Mouse (Mus musculus): ENCODE data around the gene Nr1h4. TPM values are rescaled to one million over a fixed set of nuclear protein-coding genes. Genes with fewer than 3 reads are reported as not detected.

The Nr1h4 gene
- polyA plus RNA-seq, 1 experiment from 2014 or later, result 9.9 TPM

- H3K36me3 ChIP-seq, result no peaks in the 10 kb centered on the region
- H3K9ac ChIP-seq, result no peak overlapping the region
- H3K4me1 ChIP-seq, result no peaks in the 10 kb centered on the region
- no peak overlapping the region for H3K4me3 ChIP-seq (replicated peaks)
- no peaks in the 10 kb centered on the region for H3K27me3 ChIP-seq (replicated peaks)
- WGBS, result 87% methylated on average over 4 of the region's 4 CpGs
- no peak for ATAC-seq (ENCODE audit: insufficient read depth, low FRiP score, low read depth)
- H3K27ac ChIP-seq, result no peak overlapping the region
- H3K9me3 ChIP-seq, result no peaks in the 10 kb centered on the region
- H3K4me2 ChIP-seq, result no peak overlapping the region
These were observed 13.0 kb downstream of the Nr1h4 start for GRCm38 (mm10) chr10:89520381-89520780.

GRCm38 (mm10) chr10:89519226-89519625 is 14.2 kb downstream of the Nr1h4 start:
- Histone ChIP-seq H3K9ac (no peak overlapping the region), H3K27me3 (replicated peaks) (no peaks in the 10 kb centered on the region), H3K27ac (no peak overlapping the region), H3K4me1 (no peaks in the 10 kb centered on the region), H3K4me2 (no peak overlapping the region), H3K9me3 (no peaks in the 10 kb centered on the region), H3K36me3 (no peaks in the 10 kb centered on the region), H3K4me3 (replicated peaks) (no peak overlapping the region)
- peak; percentile 40; the same call in 1 of the 2 replicates for ATAC-seq (ENCODE audit: insufficient read depth, low FRiP score, low read depth)
- WGBS, result 76% methylated on average over 4 of the region's 4 CpGs

DNA sequence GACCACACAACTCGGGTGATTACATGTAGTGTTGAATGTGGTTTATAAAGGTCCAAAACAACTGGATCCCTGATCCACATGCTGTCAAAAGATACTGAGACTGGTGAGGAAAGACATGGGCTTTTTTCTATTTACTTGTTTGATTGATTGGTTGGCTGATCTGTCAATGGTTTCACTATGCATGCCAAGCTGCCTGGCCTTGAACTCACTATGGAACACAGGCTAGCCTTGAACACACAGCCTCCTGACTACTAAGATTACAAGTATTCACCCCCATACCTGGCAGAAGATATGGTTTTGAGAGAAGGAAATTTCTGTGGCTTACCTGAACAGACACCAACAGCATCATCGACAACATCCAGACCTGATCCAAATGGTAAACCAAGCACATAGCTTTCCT is 15.0 kb downstream of the Nr1h4 start:
- Histone ChIP-seq H3K4me2 (no peak overlapping the region), H3K27ac (no peak overlapping the region)
- 84% methylated on average over 2 of the region's 2 CpGs for WGBS

GRCm38 (mm10) chr10:89515813-89516212 is 17.6 kb downstream of the Nr1h4 start:
- Histone ChIP-seq H3K36me3 (no peaks in the 10 kb centered on the region), H3K9me3 (no peaks in the 10 kb centered on the region), H3K27ac (no peak overlapping the region), H3K4me1 (no peaks in the 10 kb centered on the region), H3K9ac (no peak overlapping the region), H3K4me2 (no peak overlapping the region), H3K27me3 (replicated peaks) (no peaks in the 10 kb centered on the region), H3K4me3 (replicated peaks) (no peak overlapping the region)
- no peak for ATAC-seq (ENCODE audit: insufficient read depth, low FRiP score, low read depth)
- WGBS, result 62% methylated on average over 2 of the region's 2 CpGs

More for the DNA sequence above, 15.0 kb downstream of the Nr1h4 start:
- Histone ChIP-seq H3K27me3 (replicated peaks) (no peaks in the 10 kb centered on the region), H3K36me3 (no peaks in the 10 kb centered on the region), H3K4me3 (replicated peaks) (no peak overlapping the region), H3K4me1 (no peaks in the 10 kb centered on the region), H3K9ac (no peak overlapping the region), H3K9me3 (no peaks in the 10 kb centered on the region)
- no peak for ATAC-seq (ENCODE audit: insufficient read depth, low FRiP score, low read depth)

DNA sequence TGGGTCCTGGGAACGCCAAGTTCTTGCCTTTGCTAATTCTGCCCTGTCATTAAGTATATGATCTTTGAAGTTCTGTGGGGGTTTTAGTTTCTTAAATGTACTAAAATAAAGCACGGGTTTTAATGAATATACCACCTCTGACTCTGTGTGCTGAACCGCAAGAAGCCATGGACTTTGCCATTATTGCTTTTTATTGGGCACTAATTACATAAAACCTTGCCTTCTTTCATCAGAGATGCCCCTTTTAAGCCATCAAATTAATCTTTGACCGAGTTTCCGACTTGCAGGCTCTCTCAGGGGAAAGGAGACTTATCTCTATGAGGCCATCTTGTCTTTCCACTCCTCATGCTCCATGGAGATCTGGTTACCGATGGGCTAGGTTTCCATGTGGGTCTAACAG is 20.8 kb downstream of the Nr1h4 start:
- Histone ChIP-seq H3K4me2 (no peak overlapping the region), H3K36me3 (no peaks in the 10 kb centered on the region), H3K27me3 (replicated peaks) (no peaks in the 10 kb centered on the region), H3K9me3 (no peaks in the 10 kb centered on the region), H3K9ac (no peak overlapping the region), H3K27ac (no peak overlapping the region), H3K4me1 (no peaks in the 10 kb centered on the region), H3K4me3 (replicated peaks) (no peak overlapping the region)
- ATAC-seq (ENCODE audit: insufficient read depth, low FRiP score, low read depth), result no peak
- 82% methylated on average over 6 of the region's 6 CpGs for WGBS

- ATAC-seq (ENCODE audit: insufficient read depth, low FRiP score, low read depth), result no peak
- 80% methylated on average over 2 of the region's 2 CpGs for WGBS
- H3K9me3 ChIP-seq, result no peaks in the 10 kb centered on the region
- H3K36me3 ChIP-seq, result no peaks in the 10 kb centered on the region
- no peak overlapping the region for H3K4me2 ChIP-seq
- 0 out of 2 replicates have a peak, but pooled peaks cover 4% of the 10 kb centered on the region for H3K4me1 ChIP-seq
- no peak overlapping the region for H3K4me3 ChIP-seq (replicated peaks)
- H3K27ac ChIP-seq, result no peak overlapping the region
- H3K27me3 ChIP-seq (replicated peaks), result no peaks in the 10 kb centered on the region
- no peak overlapping the region for H3K9ac ChIP-seq
These were observed 22.8 kb downstream of the Nr1h4 start for GRCm38 (mm10) chr10:89510547-89510946.

DNA sequence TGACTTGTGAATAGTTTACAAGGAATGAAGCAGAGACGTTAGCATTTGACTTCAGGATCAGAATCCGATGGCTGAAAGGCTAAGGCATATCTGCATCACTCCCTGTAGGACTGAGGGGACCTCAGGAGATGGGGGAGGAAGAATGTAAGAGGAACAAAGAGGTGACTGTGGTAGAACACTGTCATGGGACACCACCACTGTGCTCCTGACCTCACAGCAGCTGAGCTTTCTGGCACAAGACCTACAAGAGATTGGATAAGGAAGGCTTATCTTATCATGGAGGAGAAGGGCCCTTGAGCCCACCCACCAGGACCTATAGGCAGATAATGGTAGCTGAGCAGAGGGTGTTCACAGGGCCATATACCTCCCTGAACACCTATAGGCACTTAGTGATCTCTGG is 24.8 kb downstream of the Nr1h4 start:
- Histone ChIP-seq H3K36me3 (no peaks in the 10 kb centered on the region), H3K9me3 (no peaks in the 10 kb centered on the region), H3K9ac (no peak overlapping the region), H3K4me2 (no peak overlapping the region), H3K4me1 (0 out of 2 replicates have a peak, but pooled peaks cover 4% of the 10 kb centered on the region), H3K27me3 (replicated peaks) (no peaks in the 10 kb centered on the region), H3K4me3 (replicated peaks) (no peak overlapping the region), H3K27ac (no peak overlapping the region)
- 83% methylated on average over 2 of the region's 2 CpGs for WGBS
- ATAC-seq (ENCODE audit: insufficient read depth, low FRiP score, low read depth), result no peak

DNA sequence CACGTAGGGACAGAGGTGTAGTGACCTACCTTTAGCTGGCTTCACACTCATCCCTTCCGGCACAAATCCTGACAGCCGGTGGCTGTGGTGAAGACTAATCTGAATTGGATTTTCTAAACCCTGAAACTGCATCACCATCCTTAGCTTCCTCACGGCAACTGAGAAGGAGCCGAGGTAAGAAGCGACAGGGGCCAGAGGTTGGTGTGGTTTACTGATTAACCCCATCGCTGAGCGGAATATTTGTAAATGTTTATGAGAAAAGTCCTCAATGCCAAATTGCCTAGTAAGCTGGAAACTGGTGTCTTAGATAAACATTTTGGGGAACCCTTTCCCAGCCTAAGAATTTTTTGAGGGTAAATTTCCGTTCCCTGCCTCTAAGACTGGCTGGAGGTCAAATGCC is 26.9 kb downstream of the Nr1h4 start:
- no peak overlapping the region for H3K27ac ChIP-seq
- no peaks in the 10 kb centered on the region for H3K27me3 ChIP-seq (replicated peaks)
- H3K36me3 ChIP-seq, result no peaks in the 10 kb centered on the region
- H3K9ac ChIP-seq, result no peak overlapping the region
- 29% methylated on average over 9 of the region's 9 CpGs for WGBS
- ATAC-seq (ENCODE audit: insufficient read depth, low FRiP score, low read depth), result no peak
- H3K9me3 ChIP-seq, result no peaks in the 10 kb centered on the region
- no peak overlapping the region; the same call in 1 of the 2 replicates for H3K4me3 ChIP-seq (replicated peaks)
- peak overlapping the region; percentile 1; the same call in 1 of the 2 replicates for H3K4me2 ChIP-seq
- 0 out of 2 replicates have a peak, but pooled peaks cover 4% of the 10 kb centered on the region for H3K4me1 ChIP-seq

DNA sequence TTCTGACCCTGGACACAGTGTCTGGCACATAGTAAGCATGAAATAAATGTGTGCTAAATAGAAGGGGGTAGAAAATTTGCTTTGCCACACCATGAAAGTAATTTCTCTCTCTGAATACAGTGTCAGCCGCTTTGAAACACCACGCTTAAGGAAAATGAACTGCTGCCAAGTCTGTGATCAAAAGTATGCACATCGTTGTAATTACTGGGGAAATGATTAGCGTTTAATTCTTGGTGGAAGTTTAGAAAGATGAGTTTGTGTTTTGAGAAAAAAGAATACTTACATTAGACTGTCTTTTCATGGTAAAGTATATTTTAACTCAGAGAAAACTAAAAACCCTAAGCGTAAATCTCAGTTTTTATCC is 27.8 kb downstream of the Nr1h4 start:
- H3K27me3 ChIP-seq (replicated peaks), result no peaks in the 10 kb centered on the region
- H3K9ac ChIP-seq, result no peak overlapping the region
- 62% methylated on average over 5 of the region's 5 CpGs for WGBS
- peak overlapping the region; percentile 71 for H3K27ac ChIP-seq
- H3K4me1 ChIP-seq, result 0 out of 2 replicates have a peak, but pooled peaks cover 4% of the 10 kb centered on the region
- no peak for ATAC-seq (ENCODE audit: insufficient read depth, low FRiP score, low read depth)
- no peak overlapping the region; the same call in 1 of the 2 replicates for H3K4me3 ChIP-seq (replicated peaks)
- no peaks in the 10 kb centered on the region for H3K36me3 ChIP-seq
- no peaks in the 10 kb centered on the region for H3K9me3 ChIP-seq
- peak overlapping the region; percentile 5; the same call in 1 of the 2 replicates for H3K4me2 ChIP-seq

- Histone ChIP-seq H3K4me1 (0 out of 2 replicates have a peak, but pooled peaks cover 4% of the 10 kb centered on the region), H3K36me3 (no peaks in the 10 kb centered on the region), H3K27me3 (replicated peaks) (no peaks in the 10 kb centered on the region), H3K9me3 (no peaks in the 10 kb centered on the region), H3K27ac (peak overlapping the region; percentile 71), H3K9ac (no peak overlapping the region), H3K4me3 (replicated peaks) (no peak overlapping the region; the same call in 1 of the 2 replicates), H3K4me2 (peak overlapping the region; percentile 5; the same call in 1 of the 2 replicates)
- WGBS, result 53% methylated on average over 10 of the region's 10 CpGs
- ATAC-seq (ENCODE audit: insufficient read depth, low FRiP score, low read depth), result peak; percentile 86
These were observed 28.3 kb downstream of the Nr1h4 start for GRCm38 (mm10) chr10:89504952-89505591.

DNA sequence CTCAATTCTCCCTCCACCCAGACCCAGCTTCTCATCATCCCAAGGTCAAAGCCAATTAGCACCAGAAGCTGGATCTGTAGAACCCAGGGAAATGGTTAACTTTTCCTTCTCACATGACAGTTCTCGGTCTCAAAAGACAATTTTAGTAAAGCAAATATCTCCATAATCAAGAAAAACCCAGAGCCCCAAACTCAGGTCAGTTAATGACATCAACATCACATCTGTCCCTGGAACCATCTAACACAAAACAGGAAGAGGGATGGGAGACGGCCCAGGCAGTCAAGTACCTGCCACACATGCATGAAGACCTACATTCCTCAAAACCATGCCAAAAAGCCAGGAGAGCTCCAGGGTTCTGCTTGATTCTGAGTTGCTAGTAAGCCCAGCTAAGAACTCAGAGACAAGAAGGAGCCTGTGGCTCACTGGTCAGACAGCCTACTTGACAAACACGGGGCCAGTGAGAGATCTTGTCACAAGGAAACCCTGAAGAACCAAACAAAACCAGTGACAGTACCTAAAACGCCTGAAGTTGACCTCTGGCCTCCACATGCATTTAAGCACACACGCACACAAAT is 30.3 kb downstream of the Nr1h4 start:
- Histone ChIP-seq H3K9me3 (no peaks in the 10 kb centered on the region), H3K27ac (no peak overlapping the region), H3K4me1 (0 out of 2 replicates have a peak, but pooled peaks cover 4% of the 10 kb centered on the region), H3K9ac (no peak overlapping the region), H3K27me3 (replicated peaks) (no peaks in the 10 kb centered on the region), H3K36me3 (no peaks in the 10 kb centered on the region), H3K4me2 (no peak overlapping the region), H3K4me3 (replicated peaks) (no peak overlapping the region)
- ATAC-seq (ENCODE audit: insufficient read depth, low FRiP score, low read depth), result no peak
- WGBS, result 72% methylated on average over 5 of the region's 5 CpGs

DNA sequence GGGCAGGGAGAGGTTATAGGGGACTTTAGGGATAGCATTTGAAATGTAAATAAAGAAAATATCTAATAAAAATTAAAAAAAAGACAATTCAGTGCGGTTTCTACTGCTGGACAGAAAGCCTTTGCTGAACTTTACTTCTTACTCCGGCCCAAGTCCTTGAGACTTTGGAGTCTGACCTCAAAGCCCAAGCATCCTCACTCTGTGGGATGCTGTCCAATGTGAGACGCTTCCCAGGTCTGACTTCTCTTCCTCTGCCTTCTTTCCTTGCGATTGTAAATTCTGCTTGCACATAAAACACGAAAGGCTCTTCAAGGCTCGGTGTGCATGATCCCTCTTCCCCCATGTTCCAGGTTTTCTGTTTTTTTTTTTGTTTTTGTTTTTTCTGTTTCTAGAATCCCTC is 31.5 kb downstream of the Nr1h4 start:
- Histone ChIP-seq H3K9me3 (no peaks in the 10 kb centered on the region), H3K27ac (no peak overlapping the region), H3K36me3 (no peaks in the 10 kb centered on the region), H3K4me3 (replicated peaks) (no peak overlapping the region), H3K4me1 (0 out of 2 replicates have a peak, but pooled peaks cover 4% of the 10 kb centered on the region), H3K27me3 (replicated peaks) (no peaks in the 10 kb centered on the region), H3K9ac (no peak overlapping the region), H3K4me2 (no peak overlapping the region)
- WGBS, result 78% methylated on average over 6 of the region's 6 CpGs
- no peak for ATAC-seq (ENCODE audit: insufficient read depth, low FRiP score, low read depth)
